Mouse (Mus musculus) heart, embryonic 10.5 days (tissue): ENCODE results near the gene Lamtor2. TPM values are rescaled to one million over a fixed set of nuclear protein-coding genes. Genes with fewer than 3 reads are reported as not detected.
A peak's percentile ranks its signal among the peaks of the same experiment; 100 is the strongest.

Source experiments
- DNase-seq: peaks from one replicate; pipeline ENCODE4 v3.0.0-alpha.2; 2017; ENCODE audit warnings: low spot score
- H3K27ac ChIP-seq: fragments of 300-500 bp; sonication (generic); 2 replicates; pipeline ENCODE4 v1.5.1; 2016; ENCODE audit warnings: mild to moderate bottlenecking
- H3K27me3 ChIP-seq: fragments of 300-500 bp; sonication (generic); 2 replicates; pipeline ENCODE4 v1.6.1; 2016; ENCODE audit warnings: mild to moderate bottlenecking; ENCODE audit not compliant: poor library complexity, insufficient read depth, severe bottlenecking
- H3K36me3 ChIP-seq: fragments of 300-500 bp; sonication (generic); 2 replicates; pipeline ENCODE4 v1.6.1; 2016; ENCODE audit warnings: mild to moderate bottlenecking, moderate library complexity
- H3K4me1 ChIP-seq: fragments of 300-500 bp; sonication (generic); 2 replicates; pipeline ENCODE4 v1.6.1; 2016; ENCODE audit warnings: mild to moderate bottlenecking
- H3K4me3 ChIP-seq: fragments of 300-500 bp; sonication (generic); 2 replicates; pipeline ENCODE4 v1.5.1; 2016; ENCODE audit warnings: mild to moderate bottlenecking, moderate library complexity
- H3K9me3 ChIP-seq: fragments of 300-500 bp; sonication (generic); 2 replicates; pipeline ENCODE4 v1.6.1; 2016; ENCODE audit warnings: mild to moderate bottlenecking, moderate library complexity
- WGBS: fragments of 180-500 bp; shearing (Covaris S2); methylation state at CpG from one replicate; pipeline ENCODE4 v1.1.7; 2016; 5-methylcytosine and 5-hydroxymethylcytosine counted together
- microRNA counts: library from miRNA; unstranded; fragments of <30 nt; microRNA quantifications from one replicate; lab custom pipeline; 2017
- microRNA-seq: library from miRNA; unstranded; fragments of <30 nt; microRNA quantifications from one replicate; pipeline ENCODE4, GENCODE M21; 2017
- polyA plus RNA-seq: library from polyadenylated mRNA; unstranded; fragments of >200 nt; fragmentation: Nextera tagmentation; extraction: Ambion mirVana; gene quantifications from 2 replicates; pipeline ENCODE4 v1.2.1, GENCODE M21; 2016

Lamtor2 gene
- polyA plus RNA-seq, 1 experiment from 2014 or later, result 190 TPM

GRCm38 (mm10) chr3:88501366-88502030 lies 51.4 kb downstream of the Lamtor2 start:
- Histone ChIP-seq H3K27me3 (peaks cover 13% of the 10 kb centered on the region), H3K36me3 (no peaks in the 10 kb centered on the region; the same call in 1 of the 2 replicates), H3K27ac (peak overlapping the region; percentile 86), H3K9me3 (no peaks in the 10 kb centered on the region), H3K4me3 (peak overlapping the region; percentile 77), H3K4me1 (peaks cover 52% of the 10 kb centered on the region)
- 51% methylated on average over 6 of the region's 6 CpGs for WGBS
- DNase-seq, result no peak

GRCm38 (mm10) chr3:88500655-88501365 lies 52.1 kb downstream of the Lamtor2 start:
- Histone ChIP-seq H3K4me3 (peak overlapping the region; percentile 77), H3K27ac (no peak overlapping the region; the same call in 1 of the 2 replicates), H3K4me1 (peaks cover 56% of the 10 kb centered on the region), H3K27me3 (peaks cover 13% of the 10 kb centered on the region), H3K36me3 (no peaks in the 10 kb centered on the region; the same call in 1 of the 2 replicates), H3K9me3 (no peaks in the 10 kb centered on the region)
- 50% methylated on average over 4 of the region's 4 CpGs for WGBS
- DNase-seq, result no peak

- Histone ChIP-seq H3K27ac (peak overlapping the region; percentile 49), H3K4me1 (peaks cover 59% of the 10 kb centered on the region), H3K4me3 (no peak overlapping the region), H3K27me3 (peaks cover 13% of the 10 kb centered on the region), H3K36me3 (no peaks in the 10 kb centered on the region; the same call in 1 of the 2 replicates), H3K9me3 (no peaks in the 10 kb centered on the region)
- WGBS, result 71% methylated on average over 7 of the region's 7 CpGs
- no peak for DNase-seq
Measured at GRCm38 (mm10) chr3:88500087-88500486, 52.8 kb downstream of the Lamtor2 start.

MicroRNA genes within 50 kb of the gene (microRNA counts, 519-probe panel; counts per million panel counts)
- microRNA mmu-miR-1905 (lab: Ali Mortazavi, UCI), result not detected

Small RNA genes lying within 50 kb of the gene (microRNA-seq; reads per million reads assigned to microRNA genes)
- gene Mir1905, result not detected

Other genes starting within 250 kb of the Lamtor2 start
- 164 and 179 TPM in 2 replicates for gene Glmp, start 228.1 kb downstream of the Lamtor2 start, polyA plus RNA-seq
- 2.5 and 2.6 TPM in 2 replicates for gene Tmem79, start 216.9 kb downstream of the Lamtor2 start, polyA plus RNA-seq
- gene Smg5, start 216.8 kb downstream of the Lamtor2 start, polyA plus RNA-seq, result 64.5 and 76.0 TPM in 2 replicates
- 1.7 and 2.2 TPM in 2 replicates for gene Paqr6, start 188.5 kb downstream of the Lamtor2 start, polyA plus RNA-seq
- 0.44 TPM in 1 of 2 replicates, not detected in the other for gene Bglap3, start 180.3 kb downstream of the Lamtor2 start, polyA plus RNA-seq
- gene Bglap2, start 174.4 kb downstream of the Lamtor2 start, polyA plus RNA-seq, result not detected in 2 replicates
- not detected in 2 replicates for gene Bglap, start 168.6 kb downstream of the Lamtor2 start, polyA plus RNA-seq
- gene Pmf1, start 142.7 kb downstream of the Lamtor2 start, polyA plus RNA-seq, result 131 and 149 TPM in 2 replicates
- gene Slc25a44, start 127.9 kb downstream of the Lamtor2 start, polyA plus RNA-seq, result 16.8 and 17.5 TPM in 2 replicates
- gene Sema4a, start 91.9 kb downstream of the Lamtor2 start, polyA plus RNA-seq, result 1.7 and 4.3 TPM in 2 replicates
- 57.7 and 80.7 TPM in 2 replicates for gene Lmna, start 43.1 kb downstream of the Lamtor2 start, polyA plus RNA-seq
- 11.6 and 22.8 TPM in 2 replicates for gene Mex3a, start 20.7 kb downstream of the Lamtor2 start, polyA plus RNA-seq
- 1.1 and 1.6 TPM in 2 replicates for gene Rab25, start 4.8 kb downstream of the Lamtor2 start, polyA plus RNA-seq
- gene Ubqln4, start 684 bp upstream of the Lamtor2 start, polyA plus RNA-seq, result 49.5 and 62.2 TPM in 2 replicates
- 184 and 207 TPM in 2 replicates for gene Ssr2, start 22.8 kb upstream of the Lamtor2 start, polyA plus RNA-seq
- 82.5 and 108 TPM in 2 replicates for gene Arhgef2, start 52.9 kb upstream of the Lamtor2 start, polyA plus RNA-seq
- not detected in 2 replicates for gene Rxfp4, start 100.1 kb upstream of the Lamtor2 start, polyA plus RNA-seq
- 73.3 and 87.3 TPM in 2 replicates for gene Khdc4, start 132.7 kb upstream of the Lamtor2 start, polyA plus RNA-seq
- gene Rit1, start 163.8 kb upstream of the Lamtor2 start, polyA plus RNA-seq, result 40.5 and 42.5 TPM in 2 replicates
- gene Syt11, start 222.1 kb upstream of the Lamtor2 start, polyA plus RNA-seq, result 11.8 and 15.8 TPM in 2 replicates